Mouse (Mus musculus) lung, postnatal 0 days (tissue): Measurements from ENCODE around the gene Chd2. TPM values are rescaled to one million over a fixed set of nuclear protein-coding genes. Genes with fewer than 3 reads are reported as not detected.

Experiments
- ATAC-seq: fragments of 200-750 bp; cut with Nextera tagmentation; 2 replicates; pipeline ENCODE4 v1.8.0; 2017; ENCODE audit warnings: moderate library complexity
- DNase-seq: peaks from one replicate; pipeline ENCODE4 v3.0.0-alpha.2; 2016; ENCODE audit warnings: low spot score
- H3K27ac ChIP-seq: fragments of 300-500 bp; sonication (generic); 2 replicates; pipeline ENCODE4 v1.5.1; 2014; ENCODE audit warnings: antibody characterized with exemption, mild to moderate bottlenecking, low read length, mixed read lengths
- H3K27me3 ChIP-seq: fragments of 300-500 bp; sonication (generic); replicated peaks from 2 replicates; pipeline ENCODE4 v1.6.1; 2014; ENCODE audit warnings: low read length, mixed read lengths; ENCODE audit not compliant: insufficient read depth
- H3K36me3 ChIP-seq: fragments of 300-500 bp; sonication (generic); 2 replicates; pipeline ENCODE4 v1.6.1; 2014; ENCODE audit warnings: low read length, mixed read lengths; ENCODE audit not compliant: insufficient read depth
- H3K4me1 ChIP-seq: fragments of 300-500 bp; sonication (generic); 2 replicates; pipeline ENCODE4 v1.6.1; 2014; ENCODE audit warnings: antibody characterized with exemption, low read depth, low read length, mixed read lengths; ENCODE audit not compliant: insufficient read depth
- H3K4me2 ChIP-seq: fragments of 300-500 bp; sonication (generic); replicated peaks from 2 replicates; pipeline ENCODE4 v1.6.1; 2014; ENCODE audit warnings: low read depth, mild to moderate bottlenecking, low read length, moderate library complexity, mixed read lengths
- H3K4me3 ChIP-seq: fragments of 300-500 bp; sonication (generic); 2 replicates; pipeline ENCODE4 v1.5.1; 2014; ENCODE audit warnings: low read depth, low read length
- H3K9ac ChIP-seq: fragments of 300-500 bp; sonication (generic); replicated peaks from 2 replicates; pipeline ENCODE4 v1.6.1; 2014; ENCODE audit warnings: low read depth, mild to moderate bottlenecking
- H3K9me3 ChIP-seq: fragments of 300-500 bp; sonication (generic); 2 replicates; pipeline ENCODE4 v1.6.1; 2016; ENCODE audit warnings: low read length, mixed read lengths
- CTCF ChIP-seq: IDR thresholded peaks from 2 replicates; pipeline ENCODE4 v1.5.1; 2016; ENCODE audit warnings: antibody characterized with exemption, mild to moderate bottlenecking
- EP300 ChIP-seq: IDR thresholded peaks from 2 replicates; pipeline ENCODE4 v1.6.1; 2016; ENCODE audit warnings: antibody characterized with exemption, mild to moderate bottlenecking, control low read depth
- WGBS: fragments of 180-500 bp; shearing (Covaris S2); extraction: QIAGEN DNeasy Blood & Tissue Kit; methylation state at CpG from one replicate; pipeline ENCODE4 v1.1.7; 2014; 5-methylcytosine and 5-hydroxymethylcytosine counted together
- polyA plus RNA-seq: library from polyadenylated mRNA; unstranded; fragments of >200 nt; fragmentation: Nextera tagmentation; extraction: Ambion mirVana; gene quantifications from 2 replicates; pipeline ENCODE4 v1.2.1, GENCODE M21; 2015

Gene Chd2
- polyA plus RNA-seq: 38.0 and 39.9 TPM in 2 replicates

DNA sequence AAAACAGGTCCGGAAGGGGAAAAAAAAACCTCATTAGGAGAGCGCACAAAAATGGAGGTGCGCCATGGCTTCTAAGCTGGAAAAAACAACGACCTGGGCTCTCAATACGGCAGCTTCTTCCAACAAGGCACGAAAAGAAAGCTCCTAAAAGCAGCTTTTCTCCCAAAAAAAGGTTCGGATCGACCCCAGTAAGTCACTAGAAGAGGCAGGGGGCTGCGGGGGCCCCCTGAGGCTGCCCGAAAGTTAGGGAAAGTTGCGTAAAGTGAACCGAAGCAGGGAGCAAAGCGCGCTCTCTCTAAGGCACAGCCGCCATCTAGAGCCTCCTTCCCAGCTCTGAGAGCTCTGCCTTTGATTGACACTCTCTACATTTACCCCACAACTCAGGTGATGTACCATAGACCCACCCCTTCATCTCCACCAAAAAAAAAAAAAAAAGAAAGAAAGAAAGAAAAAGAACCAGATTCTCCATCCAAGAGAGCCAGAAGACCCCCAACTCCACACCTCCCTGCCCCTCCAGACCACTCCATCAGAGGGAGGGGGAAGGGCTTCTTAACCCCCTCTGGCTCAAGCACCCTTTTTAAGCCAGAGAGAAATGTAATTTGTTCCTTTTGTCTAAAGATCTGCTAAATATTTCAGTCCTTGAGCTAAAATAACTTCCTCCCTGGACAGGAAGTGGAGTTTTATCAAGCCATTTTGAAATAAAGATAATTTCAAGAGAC lies at the start of gene Chd2:
Gene Chd2 (minus strand): TSS at position 419 of the 719 bp plus-strand sequence.
- DNase-seq (peak; percentile 94), ATAC-seq (peak; percentile 32)
- WGBS: under 1% methylated on average over 15 of the region's 15 CpGs
- Histone ChIP-seq H3K4me3 (peak within 1 kb of the TSS; percentile 63), H3K9me3 (no peaks in the 10 kb centered on the region), H3K4me1 (no peaks in the 10 kb centered on the region; the same call in 1 of the 2 replicates), H3K4me2 (peak within 1 kb of the TSS; percentile 56), H3K36me3 (no peaks in the 10 kb centered on the region), H3K9ac (peak within 1 kb of the TSS; percentile 89), H3K27ac (peak within 1 kb of the TSS; percentile 99), H3K27me3 (no peaks in the 10 kb centered on the region)
- TF ChIP-seq CTCF: no peak
- no peak; the same call in 1 of the 2 replicates for TF ChIP-seq EP300

DNA sequence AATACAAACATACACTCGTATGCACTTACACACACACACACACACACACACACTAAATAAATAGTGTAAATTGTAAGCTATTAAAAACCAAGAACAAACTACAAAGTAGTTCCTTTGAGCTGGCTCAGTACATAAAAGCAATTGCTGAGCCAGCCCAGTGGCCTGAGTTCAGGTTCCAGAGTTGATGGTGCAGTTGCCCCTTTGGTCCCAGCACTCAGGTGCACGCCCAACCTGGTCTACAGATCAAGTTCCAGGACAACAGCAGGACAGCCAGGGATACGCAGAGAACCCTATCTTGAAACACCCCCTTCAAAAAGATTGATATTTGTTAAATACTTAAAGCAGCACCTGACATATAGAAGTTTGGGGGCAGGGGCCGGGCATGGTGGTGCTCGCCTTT lies 49.1 kb upstream of the Chd2 start:
- H3K4me2 ChIP-seq: no peak overlapping the region
- peaks cover 8% of the 10 kb centered on the region for H3K4me1 ChIP-seq
- TF ChIP-seq EP300 (no peak), CTCF (no peak)
- no peaks in the 10 kb centered on the region for H3K27me3 ChIP-seq
- ATAC-seq: no peak
- no peak overlapping the region for H3K4me3 ChIP-seq
- no peak overlapping the region for H3K27ac ChIP-seq
- 91% methylated on average over 5 of the region's 5 CpGs for WGBS
- DNase-seq: no peak
- no peak overlapping the region for H3K9ac ChIP-seq
- no peaks in the 10 kb centered on the region for H3K9me3 ChIP-seq
- H3K36me3 ChIP-seq: no peaks in the 10 kb centered on the region

DNA sequence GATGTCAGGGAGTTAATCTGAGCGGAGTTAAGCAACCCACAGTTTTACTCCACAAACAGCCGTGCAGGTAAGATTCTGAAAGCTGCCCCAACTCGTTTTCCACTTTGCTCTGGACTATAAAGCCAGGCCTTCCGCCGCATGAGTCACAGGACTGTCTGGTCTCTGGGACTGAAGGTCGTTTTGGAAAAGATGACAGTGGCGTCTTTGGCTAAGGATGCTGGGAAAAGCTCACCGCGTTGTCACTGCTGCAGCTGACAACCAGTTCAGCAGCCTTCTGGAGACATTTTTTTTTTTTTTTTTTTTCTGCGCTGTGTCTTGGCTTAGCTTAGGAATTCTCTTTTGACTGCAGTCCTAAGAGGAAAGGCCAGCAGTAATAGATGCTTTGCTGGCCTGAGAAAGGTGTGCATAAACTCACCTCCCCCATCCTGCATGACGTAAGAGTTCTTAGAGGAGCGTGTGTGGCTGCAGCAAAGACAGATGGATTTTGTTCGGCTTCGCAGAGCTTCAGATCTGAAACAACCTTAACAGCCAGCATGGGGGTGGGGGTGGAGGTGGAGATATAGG lies 47.7 kb upstream of the Chd2 start:
- DNase-seq (peak; percentile 68), ATAC-seq (peak; percentile 42)
- 23% methylated on average over 14 of the region's 14 CpGs for WGBS
- Histone ChIP-seq H3K9ac (no peak overlapping the region), H3K27ac (peak overlapping the region; percentile 60), H3K4me1 (peaks cover 14% of the 10 kb centered on the region), H3K4me2 (peak overlapping the region; percentile 17), H3K9me3 (no peaks in the 10 kb centered on the region), H3K36me3 (no peaks in the 10 kb centered on the region), H3K27me3 (no peaks in the 10 kb centered on the region), H3K4me3 (no peak overlapping the region)
- TF ChIP-seq EP300 (0 out of 2 replicates have a peak, but pooled peaks have one; percentile 20), CTCF (no peak)

DNA sequence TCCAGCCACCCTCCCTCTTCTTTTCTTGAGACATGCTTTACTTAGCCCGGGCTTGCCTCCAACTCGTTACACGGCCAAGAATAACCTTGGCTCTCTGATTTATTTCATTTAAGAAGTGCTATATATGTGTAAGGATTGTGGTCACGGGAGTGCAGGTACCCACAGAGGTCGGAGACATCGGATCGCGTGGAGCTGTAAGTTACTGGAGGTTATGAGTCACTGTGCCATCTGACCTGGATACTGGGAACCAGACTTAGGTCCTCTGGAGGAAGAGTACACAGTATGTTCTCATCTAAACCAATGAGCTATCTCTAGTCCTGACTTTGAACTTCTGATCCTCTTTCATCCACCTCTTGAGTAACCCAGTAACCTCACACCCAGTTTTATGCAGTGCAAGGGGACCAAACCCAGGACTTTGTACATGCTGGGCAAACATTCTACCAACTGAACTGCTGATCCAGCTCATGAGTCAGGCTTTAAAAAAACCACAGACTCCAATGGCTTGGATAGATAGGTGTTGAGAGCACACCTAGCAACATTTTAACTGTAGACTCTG lies 46.8 kb upstream of the Chd2 start:
- Histone ChIP-seq H3K4me1 (peaks cover 14% of the 10 kb centered on the region), H3K27ac (peak overlapping the region; percentile 60), H3K4me3 (no peak overlapping the region), H3K9me3 (no peaks in the 10 kb centered on the region), H3K27me3 (no peaks in the 10 kb centered on the region), H3K4me2 (no peak overlapping the region), H3K36me3 (no peaks in the 10 kb centered on the region), H3K9ac (no peak overlapping the region)
- no peak for DNase-seq
- ATAC-seq: no peak
- TF ChIP-seq EP300: no peak
- no peak for TF ChIP-seq CTCF
- WGBS: 67% methylated on average over 8 of the region's 8 CpGs

DNA sequence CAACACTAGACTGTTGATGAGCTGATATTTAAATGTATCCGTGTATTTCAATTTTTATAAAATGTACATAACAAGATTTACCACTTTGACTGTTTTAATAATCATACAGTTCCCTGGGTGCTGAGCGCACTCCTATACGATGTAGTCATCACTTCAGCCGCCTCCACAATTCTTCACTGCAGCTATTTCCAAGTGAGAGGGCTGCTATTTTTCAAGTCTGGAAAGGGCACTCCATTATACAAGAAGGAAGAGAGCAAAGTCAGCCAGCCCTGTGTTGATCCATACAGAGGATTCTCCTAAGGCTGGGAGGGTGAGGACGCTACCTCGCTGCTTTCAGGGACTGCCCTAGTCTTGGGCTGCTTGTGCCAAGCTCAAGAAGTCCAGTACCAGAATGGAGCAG lies 45.1 kb upstream of the Chd2 start:
- WGBS: 75% methylated on average over 6 of the region's 6 CpGs
- no peaks in the 10 kb centered on the region for H3K36me3 ChIP-seq
- peak overlapping the region; percentile 73 for H3K27ac ChIP-seq
- ATAC-seq: peak; percentile 55
- H3K4me1 ChIP-seq: peaks cover 14% of the 10 kb centered on the region
- H3K4me3 ChIP-seq: no peak overlapping the region
- no peaks in the 10 kb centered on the region for H3K27me3 ChIP-seq
- no peak overlapping the region for H3K9ac ChIP-seq
- no peak overlapping the region for H3K4me2 ChIP-seq
- DNase-seq: peak; percentile 56
- no peaks in the 10 kb centered on the region for H3K9me3 ChIP-seq
- TF ChIP-seq EP300: peak; percentile 43; the same call in 1 of the 2 replicates
- no peak for TF ChIP-seq CTCF

DNA sequence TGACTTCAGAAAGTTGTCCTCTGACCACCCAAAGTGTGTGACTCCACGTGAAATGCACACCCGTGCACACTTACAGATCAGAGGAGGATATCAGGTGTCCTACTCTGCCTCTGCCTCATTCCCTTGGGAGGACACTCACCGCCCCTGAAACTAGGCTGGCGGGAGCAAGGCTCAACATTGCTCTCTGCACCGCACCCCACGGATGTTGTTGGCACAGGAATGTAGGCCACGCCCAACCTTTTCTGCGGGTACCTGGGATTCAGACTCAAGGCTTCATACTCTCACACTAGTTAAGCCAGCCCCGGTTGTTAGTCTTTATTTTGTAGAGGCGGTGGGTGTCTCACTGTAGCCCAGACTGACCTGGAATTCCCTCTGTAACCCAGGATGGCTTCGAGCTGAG lies 44.6 kb upstream of the Chd2 start:
- no peak for DNase-seq
- peak; percentile 27 for ATAC-seq
- no peaks in the 10 kb centered on the region for H3K36me3 ChIP-seq
- TF ChIP-seq CTCF (no peak), EP300 (no peak)
- H3K4me2 ChIP-seq: no peak overlapping the region
- H3K27ac ChIP-seq: peak overlapping the region; percentile 73
- H3K27me3 ChIP-seq: no peaks in the 10 kb centered on the region
- no peak overlapping the region for H3K9ac ChIP-seq
- WGBS: 55% methylated on average over 11 of the region's 11 CpGs
- H3K4me1 ChIP-seq: peaks cover 14% of the 10 kb centered on the region
- no peaks in the 10 kb centered on the region for H3K9me3 ChIP-seq
- H3K4me3 ChIP-seq: no peak overlapping the region
